Mouse (Mus musculus): ENCODE measurements around the gene Dync2li1. TPM values are rescaled to one million over a fixed set of nuclear protein-coding genes. Genes with fewer than 3 reads are reported as not detected.

Dync2li1 gene
- polyA plus RNA-seq, 1 experiment from 2014 or later: 11.9 TPM

DNA sequence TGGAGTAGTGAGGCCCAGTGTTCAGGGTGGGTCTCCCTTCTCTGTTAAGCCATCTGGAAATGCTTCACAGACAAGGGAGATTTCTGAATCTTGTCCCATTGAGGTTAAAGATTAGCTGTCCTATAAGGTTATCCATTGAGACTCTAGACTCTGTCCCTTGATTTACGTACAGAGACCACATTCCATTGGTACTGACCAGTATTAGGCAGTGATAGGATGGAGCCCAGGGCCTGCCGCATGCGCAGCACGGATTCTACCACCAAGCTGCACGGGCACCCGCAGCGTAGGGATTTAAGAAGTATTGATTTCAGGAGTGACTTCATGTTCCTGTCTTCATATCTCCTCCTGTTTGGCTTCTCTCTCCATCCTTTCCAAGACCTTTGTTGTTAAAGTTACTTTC, 36.2 kb upstream of the Dync2li1 start:
- no peaks in the 10 kb centered on the region for H3K36me3 ChIP-seq (ENCODE audit: control insufficient read depth, insufficient read depth, low read length)
- no peaks in the 10 kb centered on the region for H3K4me1 ChIP-seq (ENCODE audit: control insufficient read depth, insufficient read depth, low read length)
- no peak overlapping the region for H3K27ac ChIP-seq (ENCODE audit: low read depth, low read length)
- H3K4me3 ChIP-seq (ENCODE audit: low read depth, low read length): no peak overlapping the region
- no peaks in the 10 kb centered on the region for H3K27me3 ChIP-seq (ENCODE audit: control insufficient read depth, insufficient read depth, low read length)
- ATAC-seq (replicated peaks; ENCODE audit: insufficient number of reproducible peaks, low FRiP score, low TSS enrichment): no peak
- 90% methylated on average over 7 of the region's 7 CpGs for WGBS (ENCODE audit: insufficient replicate concordance)
- H3K9ac ChIP-seq (ENCODE audit: low read depth, low read length): no peak overlapping the region
- no peak overlapping the region for H3K4me2 ChIP-seq
- no peaks in the 10 kb centered on the region for H3K9me3 ChIP-seq (replicated peaks; ENCODE audit: control insufficient read depth, low read length)

DNA sequence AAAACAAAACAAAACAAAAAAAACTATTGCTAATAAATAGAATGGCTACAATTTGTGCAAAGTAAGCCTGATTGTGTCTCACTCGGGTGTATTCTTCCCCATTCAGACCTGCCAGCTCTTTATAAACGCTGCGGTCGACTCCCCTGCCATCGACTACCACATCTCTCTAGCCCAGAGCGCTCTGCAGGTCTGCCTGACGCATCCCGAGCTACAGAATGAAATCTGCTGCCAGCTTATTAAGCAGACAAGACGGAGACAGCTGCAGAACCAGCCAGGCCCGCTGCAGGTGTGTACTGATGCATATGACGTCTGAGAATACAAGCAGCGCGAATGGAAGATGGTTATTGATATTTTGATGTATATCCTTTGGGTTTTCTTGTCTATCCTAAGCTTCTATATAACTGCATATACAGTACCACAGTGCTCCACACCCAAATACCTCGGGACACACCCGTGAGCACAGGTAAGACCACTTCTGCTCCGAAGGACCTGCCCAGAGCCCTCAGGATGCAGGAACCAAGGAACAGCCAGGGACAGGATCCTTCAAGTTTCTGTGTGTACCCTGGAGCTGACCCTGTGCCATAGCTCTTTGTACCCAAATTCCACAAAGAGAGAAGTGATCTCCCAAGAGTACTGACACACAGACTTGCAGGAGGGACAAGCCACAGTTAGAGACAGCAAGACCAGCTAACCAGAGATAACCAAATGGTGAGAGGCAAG, 34.7 kb upstream of the Dync2li1 start:
- Histone ChIP-seq H3K9ac (ENCODE audit: low read depth, low read length) (no peak overlapping the region), H3K9me3 (replicated peaks; ENCODE audit: control insufficient read depth, low read length) (no peaks in the 10 kb centered on the region), H3K4me1 (ENCODE audit: control insufficient read depth, insufficient read depth, low read length) (no peaks in the 10 kb centered on the region), H3K4me3 (ENCODE audit: low read depth, low read length) (no peak overlapping the region), H3K36me3 (ENCODE audit: control insufficient read depth, insufficient read depth, low read length) (no peaks in the 10 kb centered on the region), H3K27ac (ENCODE audit: low read depth, low read length) (no peak overlapping the region), H3K4me2 (no peak overlapping the region), H3K27me3 (ENCODE audit: control insufficient read depth, insufficient read depth, low read length) (no peaks in the 10 kb centered on the region)
- ATAC-seq (replicated peaks; ENCODE audit: insufficient number of reproducible peaks, low FRiP score, low TSS enrichment): no peak
- 84% methylated on average over 16 of the region's 16 CpGs for WGBS (ENCODE audit: insufficient replicate concordance)

DNA sequence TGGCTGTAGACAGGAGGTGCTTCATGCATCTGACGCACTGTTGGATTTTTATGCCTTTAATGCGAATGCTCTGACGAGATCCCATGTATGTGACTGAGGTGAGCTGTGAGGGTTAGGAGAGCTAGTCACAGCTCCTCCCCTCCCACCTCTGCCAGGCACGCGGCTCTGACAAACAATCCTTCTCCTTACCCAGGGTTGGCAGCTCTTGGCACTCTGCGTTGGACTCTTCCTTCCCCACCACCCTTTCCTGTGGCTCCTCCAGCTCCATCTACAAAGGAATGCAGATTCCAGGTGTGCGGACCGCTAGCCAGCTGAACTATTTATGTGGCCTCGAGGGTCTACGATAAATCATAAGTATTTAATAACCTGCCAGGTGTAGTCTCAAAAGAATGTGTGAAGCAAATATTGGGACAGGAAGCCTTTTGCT, 30.3 kb upstream of the Dync2li1 start:
- Histone ChIP-seq H3K4me1 (ENCODE audit: control insufficient read depth, insufficient read depth, low read length) (no peaks in the 10 kb centered on the region), H3K9me3 (replicated peaks; ENCODE audit: control insufficient read depth, low read length) (no peaks in the 10 kb centered on the region), H3K4me2 (no peak overlapping the region), H3K27me3 (ENCODE audit: control insufficient read depth, insufficient read depth, low read length) (no peaks in the 10 kb centered on the region), H3K4me3 (ENCODE audit: low read depth, low read length) (no peak overlapping the region), H3K36me3 (ENCODE audit: control insufficient read depth, insufficient read depth, low read length) (no peaks in the 10 kb centered on the region), H3K27ac (ENCODE audit: low read depth, low read length) (no peak overlapping the region), H3K9ac (ENCODE audit: low read depth, low read length) (no peak overlapping the region)
- ATAC-seq (replicated peaks; ENCODE audit: insufficient number of reproducible peaks, low FRiP score, low TSS enrichment): no peak
- WGBS (ENCODE audit: insufficient replicate concordance): 36% methylated on average over 10 of the region's 10 CpGs

DNA sequence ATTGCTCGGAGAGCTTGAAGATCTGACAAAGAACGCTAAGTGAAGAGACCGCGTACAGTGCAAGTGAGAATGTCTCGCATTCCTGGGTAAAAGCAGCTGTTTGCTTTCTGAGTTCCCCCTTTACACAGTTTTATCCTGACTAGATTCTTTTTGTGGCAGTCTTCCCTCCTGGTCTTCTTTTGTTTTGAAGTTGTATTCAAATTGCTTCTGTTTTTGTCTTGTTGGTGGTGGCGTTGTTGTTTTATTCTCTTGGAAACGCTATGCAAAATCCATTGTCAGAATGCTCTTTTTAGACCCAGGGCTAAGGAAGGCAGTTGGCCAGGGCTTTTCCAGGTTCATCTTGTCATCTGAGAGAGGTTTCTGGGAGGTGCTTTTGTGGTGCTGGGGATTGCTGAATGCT, 29.8 kb upstream of the Dync2li1 start:
- H3K4me1 ChIP-seq (ENCODE audit: control insufficient read depth, insufficient read depth, low read length): no peaks in the 10 kb centered on the region
- H3K36me3 ChIP-seq (ENCODE audit: control insufficient read depth, insufficient read depth, low read length): no peaks in the 10 kb centered on the region
- no peaks in the 10 kb centered on the region for H3K27me3 ChIP-seq (ENCODE audit: control insufficient read depth, insufficient read depth, low read length)
- 58% methylated on average over 7 of the region's 7 CpGs for WGBS (ENCODE audit: insufficient replicate concordance)
- H3K4me3 ChIP-seq (ENCODE audit: low read depth, low read length): no peak overlapping the region
- H3K9me3 ChIP-seq (replicated peaks; ENCODE audit: control insufficient read depth, low read length): no peaks in the 10 kb centered on the region
- no peak overlapping the region for H3K9ac ChIP-seq (ENCODE audit: low read depth, low read length)
- no peak overlapping the region for H3K27ac ChIP-seq (ENCODE audit: low read depth, low read length)
- no peak overlapping the region for H3K4me2 ChIP-seq
- no peak for ATAC-seq (replicated peaks; ENCODE audit: insufficient number of reproducible peaks, low FRiP score, low TSS enrichment)

DNA sequence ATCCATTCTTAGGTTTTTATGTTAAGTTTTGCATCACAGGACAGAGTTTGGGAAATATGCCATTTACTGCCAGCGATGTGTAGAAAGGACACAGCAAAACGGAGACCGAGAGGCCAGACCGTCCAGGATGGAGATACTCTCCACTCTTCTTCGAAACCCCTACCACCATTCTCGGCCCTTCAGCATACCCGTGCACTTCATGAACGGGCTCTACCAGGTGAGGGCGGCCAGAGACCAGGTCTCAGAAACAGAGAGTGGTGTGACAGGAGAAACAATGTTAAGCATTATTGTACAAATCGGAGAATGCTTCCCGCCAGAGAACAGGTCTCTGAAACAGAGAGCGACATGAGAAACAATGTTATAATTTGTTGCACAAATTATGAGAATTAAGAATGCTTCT, 28.4 kb upstream of the Dync2li1 start:
- no peak overlapping the region for H3K4me2 ChIP-seq
- no peaks in the 10 kb centered on the region for H3K9me3 ChIP-seq (replicated peaks; ENCODE audit: control insufficient read depth, low read length)
- H3K4me1 ChIP-seq (ENCODE audit: control insufficient read depth, insufficient read depth, low read length): no peaks in the 10 kb centered on the region
- H3K36me3 ChIP-seq (ENCODE audit: control insufficient read depth, insufficient read depth, low read length): no peaks in the 10 kb centered on the region
- H3K27ac ChIP-seq (ENCODE audit: low read depth, low read length): no peak overlapping the region
- H3K9ac ChIP-seq (ENCODE audit: low read depth, low read length): no peak overlapping the region
- no peaks in the 10 kb centered on the region for H3K27me3 ChIP-seq (ENCODE audit: control insufficient read depth, insufficient read depth, low read length)
- 83% methylated on average over 12 of the region's 12 CpGs for WGBS (ENCODE audit: insufficient replicate concordance)
- no peak overlapping the region for H3K4me3 ChIP-seq (ENCODE audit: low read depth, low read length)
- no peak for ATAC-seq (replicated peaks; ENCODE audit: insufficient number of reproducible peaks, low FRiP score, low TSS enrichment)

DNA sequence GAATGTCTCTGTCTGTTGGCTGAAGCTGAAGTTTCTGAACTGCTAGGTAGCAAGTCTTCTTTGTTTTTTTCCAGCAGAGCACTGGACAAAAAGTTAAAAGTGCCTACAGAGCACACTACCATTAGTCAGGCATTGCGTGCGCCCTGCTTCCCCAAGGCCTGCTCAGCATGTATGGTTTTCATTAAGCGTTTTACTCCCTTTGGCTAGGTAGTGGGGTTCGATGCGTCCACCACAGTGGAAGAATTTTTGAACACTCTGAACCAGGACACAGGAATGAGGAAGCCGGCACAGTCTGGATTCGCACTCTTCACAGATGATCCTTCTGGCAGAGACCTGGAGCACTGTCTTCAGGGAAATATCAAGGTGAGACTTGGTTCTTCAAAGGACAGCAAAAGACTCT, 27.4 kb upstream of the Dync2li1 start:
- Histone ChIP-seq H3K36me3 (ENCODE audit: control insufficient read depth, insufficient read depth, low read length) (no peaks in the 10 kb centered on the region), H3K4me3 (ENCODE audit: low read depth, low read length) (no peak overlapping the region), H3K4me2 (no peak overlapping the region), H3K9me3 (replicated peaks; ENCODE audit: control insufficient read depth, low read length) (no peaks in the 10 kb centered on the region), H3K27ac (ENCODE audit: low read depth, low read length) (no peak overlapping the region), H3K27me3 (ENCODE audit: control insufficient read depth, insufficient read depth, low read length) (no peaks in the 10 kb centered on the region), H3K9ac (ENCODE audit: low read depth, low read length) (no peak overlapping the region), H3K4me1 (ENCODE audit: control insufficient read depth, insufficient read depth, low read length) (peaks cover 3% of the 10 kb centered on the region)
- 83% methylated on average over 7 of the region's 7 CpGs for WGBS (ENCODE audit: insufficient replicate concordance)
- ATAC-seq (replicated peaks; ENCODE audit: insufficient number of reproducible peaks, low FRiP score, low TSS enrichment): no peak

DNA sequence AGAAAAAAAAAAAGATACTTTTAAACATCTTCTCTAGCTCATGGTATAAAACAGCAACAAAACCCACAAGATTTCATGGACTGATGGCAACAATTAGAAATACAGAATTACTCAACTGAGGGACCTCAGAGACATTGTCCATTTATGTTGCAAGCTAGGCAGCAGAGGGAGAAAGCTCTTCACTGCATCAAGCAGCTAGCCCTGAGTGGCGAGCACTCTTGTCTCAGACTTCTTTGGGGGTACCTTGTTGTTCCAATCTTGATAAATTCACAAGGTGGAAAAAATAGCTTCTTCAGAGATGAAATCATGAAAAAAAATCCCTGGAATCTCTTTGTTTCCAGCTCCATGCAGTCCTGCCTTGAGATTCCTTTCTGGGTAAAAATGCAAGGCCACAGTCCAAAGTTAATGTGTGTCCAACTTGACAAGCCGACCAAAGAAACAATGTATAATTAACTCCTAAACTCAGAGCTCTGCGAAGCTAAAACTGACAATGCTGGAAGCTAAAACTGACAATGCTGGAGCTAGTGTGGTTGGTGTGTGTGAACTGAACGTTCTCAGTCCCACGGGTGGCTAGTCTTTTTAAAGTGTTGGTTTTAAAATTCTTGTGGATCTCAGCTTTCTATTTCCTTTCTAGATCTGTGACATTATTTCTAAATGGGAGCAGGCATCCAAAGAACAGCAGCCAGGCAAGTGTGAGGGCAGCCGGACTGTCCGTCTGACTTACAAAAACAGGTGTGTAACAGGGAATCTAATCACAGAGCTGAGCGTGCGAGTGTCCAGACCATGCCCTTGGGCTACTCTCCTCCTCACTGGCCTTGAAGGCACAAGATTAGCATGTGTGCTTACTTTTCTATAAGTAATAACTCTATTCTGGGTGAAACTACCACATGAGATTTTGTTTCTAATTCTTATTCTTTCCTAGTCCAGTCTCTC, 26.0 kb upstream of the Dync2li1 start:
- no peak for ATAC-seq (replicated peaks; ENCODE audit: insufficient number of reproducible peaks, low FRiP score, low TSS enrichment)
- WGBS (ENCODE audit: insufficient replicate concordance): 79% methylated on average over 9 of the region's 9 CpGs
- H3K27ac ChIP-seq (ENCODE audit: low read depth, low read length): no peak overlapping the region

DNA sequence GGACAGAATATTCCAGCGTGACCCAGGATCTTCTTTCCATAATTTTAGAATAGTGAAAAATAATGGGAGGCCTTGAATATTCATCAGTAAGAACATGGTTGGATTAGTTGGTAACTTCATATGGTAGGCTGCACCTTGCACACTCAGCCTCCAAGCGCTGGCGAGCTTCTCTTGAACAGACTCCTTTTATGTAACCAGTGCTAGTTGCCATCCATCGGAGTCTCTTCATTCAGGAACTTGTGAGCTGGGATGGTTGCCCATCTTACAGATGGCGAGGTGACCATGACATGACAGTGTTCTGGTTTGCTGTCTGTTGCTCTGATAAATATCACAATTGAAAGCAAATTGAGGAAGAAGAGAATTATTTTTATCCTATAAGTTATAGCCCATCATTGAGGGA, 24.5 kb upstream of the Dync2li1 start:
- no peaks in the 10 kb centered on the region for H3K9me3 ChIP-seq (replicated peaks; ENCODE audit: control insufficient read depth, low read length)

More for the DNA sequence above, 26.0 kb upstream of the Dync2li1 start:
- H3K9ac ChIP-seq (ENCODE audit: low read depth, low read length): no peak overlapping the region
- H3K4me2 ChIP-seq: no peak overlapping the region
- H3K9me3 ChIP-seq (replicated peaks; ENCODE audit: control insufficient read depth, low read length): no peaks in the 10 kb centered on the region
- no peaks in the 10 kb centered on the region for H3K27me3 ChIP-seq (ENCODE audit: control insufficient read depth, insufficient read depth, low read length)
- no peak overlapping the region for H3K4me3 ChIP-seq (ENCODE audit: low read depth, low read length)
- H3K4me1 ChIP-seq (ENCODE audit: control insufficient read depth, insufficient read depth, low read length): peaks cover 3% of the 10 kb centered on the region
- no peaks in the 10 kb centered on the region for H3K36me3 ChIP-seq (ENCODE audit: control insufficient read depth, insufficient read depth, low read length)

More for the DNA sequence above, 24.5 kb upstream of the Dync2li1 start:
- Histone ChIP-seq H3K27ac (ENCODE audit: low read depth, low read length) (no peak overlapping the region), H3K36me3 (ENCODE audit: control insufficient read depth, insufficient read depth, low read length) (no peaks in the 10 kb centered on the region), H3K9ac (ENCODE audit: low read depth, low read length) (no peak overlapping the region), H3K4me3 (ENCODE audit: low read depth, low read length) (no peak overlapping the region), H3K4me2 (no peak overlapping the region), H3K27me3 (ENCODE audit: control insufficient read depth, insufficient read depth, low read length) (no peaks in the 10 kb centered on the region), H3K4me1 (ENCODE audit: control insufficient read depth, insufficient read depth, low read length) (peaks cover 3% of the 10 kb centered on the region)
- WGBS (ENCODE audit: insufficient replicate concordance): 88% methylated on average over 5 of the region's 5 CpGs
- no peak for ATAC-seq (replicated peaks; ENCODE audit: insufficient number of reproducible peaks, low FRiP score, low TSS enrichment)

Measured in heart, embryonic 11.5 days (tissue).